Mouse (Mus musculus): ENCODE measurements at regions not wholly inside any gene's neighbourhood (a gene's known extent, or its start where the extent isn't known, plus 50 kb on each side); places are given as distances from the start of the nearest gene placed in this dataset.
"Not testable (repeated sequence)": the region's sequence is repeated elsewhere in the genome, so short reads cannot be mapped to it uniquely, and the experiment has no call there.

GRCm38 (mm10) chr10:99577041-99577681, 182.3 kb downstream of the Csl start:
- in situ Hi-C loops (cut with MseI, MboI), result loop anchor here (5.0 to 10.0 kb wide), 3 partner anchors 385 to 412 kb away; no protein-coding TSS in a partner anchor

DNA sequence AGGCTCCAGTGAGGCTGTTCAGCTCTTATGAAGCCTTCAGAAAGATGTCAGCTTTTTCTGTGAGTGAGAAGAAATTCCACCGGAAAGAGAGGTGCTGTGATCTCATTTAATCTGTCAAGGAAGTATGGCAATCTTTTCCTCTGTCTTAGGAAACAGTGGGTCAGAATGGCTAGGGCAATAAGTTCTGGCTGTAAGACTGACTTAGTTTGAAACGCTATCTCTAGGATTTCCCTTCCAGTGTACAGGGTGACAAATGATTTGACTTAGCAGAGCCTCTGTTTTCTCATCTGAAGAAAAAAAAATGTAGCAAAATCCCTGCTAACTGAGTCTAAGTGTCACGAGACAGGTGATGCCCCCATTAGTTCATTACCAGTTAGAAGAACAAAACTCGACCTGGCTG, 181.1 kb downstream of the Csl start:
- in situ Hi-C loops (cut with MseI, MboI), result loop anchor here (5.0 to 10.0 kb wide), 3 partner anchors 386 to 414 kb away; no protein-coding TSS in a partner anchor

- in situ Hi-C loops (cut with MseI, MboI), result no loop called here
These were observed 179.3 kb downstream of the Csl start for GRCm38 (mm10) chr10:99580191-99580590.

DNA sequence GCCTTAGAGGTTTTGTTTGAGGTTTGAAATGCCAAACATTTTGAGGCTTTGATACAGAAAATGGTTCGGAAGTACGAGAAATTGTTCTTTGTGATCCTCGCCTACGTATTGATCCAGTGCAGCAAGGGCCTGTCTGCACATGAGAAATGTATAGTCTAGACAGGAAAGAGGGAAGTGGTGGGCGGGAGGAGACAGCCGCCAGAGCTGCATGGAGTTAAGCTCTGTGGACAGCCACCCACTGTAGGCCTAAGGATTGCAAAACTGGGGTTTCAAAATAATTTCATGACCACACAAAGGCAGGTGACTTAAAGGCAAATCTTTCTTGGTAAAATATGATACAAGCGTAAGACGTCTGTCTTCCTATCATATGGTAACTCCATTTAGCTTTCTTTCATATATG, 178.4 kb downstream of the Csl start:
- in situ Hi-C loops (cut with MseI, MboI), result no loop called here

DNA sequence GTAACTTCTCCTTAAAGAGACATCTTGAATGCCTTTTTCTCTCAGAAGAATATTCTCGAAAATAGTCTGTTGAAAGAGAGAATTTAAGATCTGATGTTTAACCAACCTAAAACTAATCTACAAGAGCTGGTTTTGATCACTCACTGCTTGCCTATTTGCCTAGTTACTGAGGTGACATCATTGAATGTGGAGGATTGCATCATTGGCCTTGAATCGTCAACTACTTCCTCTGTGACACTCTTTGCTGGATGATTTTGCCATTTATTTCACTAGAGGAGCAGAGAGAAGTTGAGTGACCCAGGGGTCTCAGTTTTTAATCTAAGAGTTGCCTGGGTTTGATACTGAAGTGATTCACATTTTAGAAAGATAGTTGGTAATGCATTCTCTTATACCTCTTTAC, 174.6 kb downstream of the Csl start:
- in situ Hi-C loops (cut with MseI, MboI), result no loop called here

DNA sequence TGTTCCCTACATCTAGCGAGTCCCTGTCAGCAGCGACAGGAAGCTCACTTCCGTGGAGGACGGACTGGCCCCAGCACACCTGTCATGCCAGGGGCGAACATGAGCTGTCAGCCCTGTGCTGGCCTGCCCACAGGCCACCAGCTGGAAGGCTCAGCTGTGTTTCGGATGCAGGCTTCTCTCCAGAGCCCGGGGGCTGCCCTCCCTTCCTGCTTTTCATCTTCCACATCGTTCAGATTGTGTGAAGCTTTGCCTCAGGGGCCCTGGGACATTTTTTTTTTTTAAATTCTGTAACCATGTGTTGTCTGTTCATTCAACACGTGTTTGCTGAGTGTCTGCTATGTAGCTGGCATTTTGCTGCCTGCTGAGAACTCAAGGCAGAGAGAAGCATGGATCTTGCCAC, 167.2 kb downstream of the Csl start:
- in situ Hi-C loops (cut with MseI, MboI), result no loop called here

DNA sequence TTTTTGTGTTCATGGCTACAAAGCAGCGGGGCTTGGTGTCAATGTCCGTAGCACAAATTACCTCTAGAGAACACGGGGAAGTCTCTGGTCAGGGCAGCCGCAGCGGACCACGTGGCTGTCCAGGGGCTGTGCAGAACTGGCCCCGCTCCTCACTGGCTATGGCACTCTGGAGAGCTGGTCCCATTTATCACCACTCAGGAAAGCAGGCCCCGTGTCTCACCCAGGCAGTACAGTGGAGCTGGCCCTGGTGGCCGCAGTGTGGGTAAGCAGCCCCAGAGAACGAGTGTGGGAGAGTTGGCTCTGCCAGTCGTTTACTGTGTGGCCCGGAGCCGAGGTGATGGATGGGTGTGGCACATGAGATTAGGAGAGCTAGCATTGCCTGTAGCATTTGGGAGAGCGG, 163.8 kb downstream of the Csl start:
- in situ Hi-C loops (cut with MseI, MboI), result no loop called here

DNA sequence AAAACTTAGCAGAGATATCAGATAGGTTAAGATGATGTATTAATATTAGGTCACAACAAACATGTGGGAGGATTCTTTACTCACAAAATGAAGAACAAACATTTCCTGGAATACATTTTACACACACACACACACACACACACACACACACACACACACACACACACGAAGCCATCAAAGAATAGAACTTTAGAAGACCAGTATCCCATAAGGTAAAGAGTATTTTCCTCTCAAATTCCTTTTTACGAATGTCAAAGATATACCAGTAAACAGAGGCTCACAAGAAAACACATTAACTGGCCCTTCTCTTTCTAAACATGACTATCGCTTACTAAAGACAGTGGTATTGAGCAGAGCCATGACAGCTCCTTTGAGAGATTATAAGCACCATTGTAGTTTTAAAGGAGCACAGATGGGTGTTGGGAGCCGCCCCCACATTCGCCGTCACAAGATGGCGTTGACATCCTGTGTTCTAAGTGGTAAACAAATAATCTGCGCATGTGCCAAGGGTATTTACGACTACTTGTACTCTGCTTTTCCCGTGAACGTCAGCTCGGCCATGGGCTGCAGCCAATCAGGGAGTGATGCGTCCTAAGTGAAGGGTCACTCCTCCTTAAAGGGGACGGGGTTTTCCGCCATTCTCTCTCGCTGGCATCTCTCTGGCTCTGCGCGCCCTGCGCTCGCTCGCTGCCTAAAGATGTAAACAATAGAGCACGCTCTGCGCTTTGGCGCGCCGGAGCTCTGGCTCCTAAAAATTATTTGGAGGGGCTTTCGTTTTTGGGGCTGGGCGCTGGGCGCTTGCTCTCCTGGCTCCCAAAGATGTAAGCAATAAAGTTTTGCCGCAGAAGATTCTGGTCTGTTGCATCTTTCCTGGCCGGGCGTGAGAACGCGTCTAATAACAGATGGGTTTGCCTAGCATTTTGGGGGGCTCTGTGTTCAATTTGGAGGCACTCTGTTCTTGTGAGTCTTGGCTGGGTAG, 160.0 kb downstream of the Csl start:
- in situ Hi-C loops (cut with MseI, MboI), result not testable (repeated sequence)

DNA sequence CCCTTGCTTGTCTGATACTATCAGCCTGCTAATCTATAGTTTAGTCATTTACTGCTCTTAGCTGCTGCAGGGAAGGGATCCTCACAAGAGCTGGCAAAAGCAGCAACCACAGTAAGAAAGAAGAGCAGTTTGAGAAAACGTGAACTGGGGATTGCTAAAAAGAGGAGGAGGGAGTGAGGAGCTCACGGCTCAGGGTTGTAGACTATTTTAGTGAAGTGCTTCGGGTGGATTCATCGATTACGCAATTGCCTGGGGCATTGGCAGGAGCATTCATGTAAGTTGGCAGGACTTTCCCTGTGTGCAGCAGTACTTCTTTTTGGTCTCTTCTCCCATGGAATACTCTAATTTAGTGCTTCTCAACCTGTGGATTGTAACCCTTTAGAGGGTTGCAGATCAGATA, 157.1 kb downstream of the Csl start:
- in situ Hi-C loops (cut with MseI, MboI), result no loop called here

DNA sequence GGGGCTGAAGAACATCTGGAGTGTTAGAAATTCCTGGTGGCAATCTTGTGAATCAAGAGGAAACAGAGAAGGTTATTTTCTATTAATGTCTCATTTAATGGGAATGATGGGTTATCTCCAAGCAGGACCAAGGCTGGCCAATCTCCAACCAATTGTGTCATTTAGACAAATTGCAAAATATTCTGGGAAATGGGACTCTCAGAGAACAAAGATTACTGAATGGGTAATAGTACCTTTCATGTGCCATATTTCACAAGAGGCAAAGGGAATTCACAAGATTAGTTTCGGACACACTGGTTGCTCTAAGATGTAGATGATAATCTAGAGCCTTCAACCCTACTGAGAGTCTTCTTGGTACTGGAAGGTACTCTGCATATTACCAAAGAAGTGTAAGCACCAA, 155.3 kb downstream of the Csl start:
- in situ Hi-C loops (cut with MseI, MboI), result no loop called here

DNA sequence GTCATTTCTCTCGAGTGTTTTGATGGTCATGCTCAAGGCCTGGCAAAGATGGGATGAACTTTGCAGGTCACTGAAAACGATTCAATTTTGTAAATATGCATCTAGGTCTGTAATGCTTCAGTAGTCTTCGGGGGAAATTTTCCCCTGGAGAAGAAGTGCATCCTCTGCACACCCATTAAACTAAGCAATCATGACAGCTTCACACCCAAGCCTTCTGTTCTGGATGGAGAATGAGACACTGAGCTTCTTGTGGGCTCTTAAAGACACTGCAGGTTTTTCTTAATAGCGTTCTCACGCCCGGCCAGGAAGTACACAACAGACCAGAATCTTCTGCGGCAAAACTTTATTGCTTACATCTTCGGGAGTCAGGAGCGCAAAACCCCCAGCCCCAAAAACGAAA, 151.0 kb downstream of the Csl start:
- in situ Hi-C loops (cut with MseI, MboI), result no loop called here

DNA sequence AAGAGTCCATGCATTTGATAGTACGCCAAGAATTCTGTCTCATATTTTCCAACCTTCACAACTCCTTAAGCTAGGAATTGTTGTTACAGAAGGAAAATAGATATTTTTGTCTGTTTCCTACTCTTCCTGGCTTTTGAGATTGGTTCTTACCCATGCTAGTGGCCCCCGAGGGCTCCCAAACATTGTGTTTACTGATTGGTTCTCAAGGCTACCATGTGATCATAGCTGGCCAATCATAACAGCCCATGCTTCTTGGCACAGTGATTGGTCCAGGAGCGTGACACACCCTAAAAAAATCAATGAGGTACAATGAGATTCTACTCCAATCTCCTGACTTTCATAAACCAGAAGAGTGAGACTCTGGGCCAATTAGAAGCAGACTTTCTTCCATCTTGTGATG, 150.0 kb downstream of the Csl start:
- in situ Hi-C loops (cut with MseI, MboI), result no loop called here

- in situ Hi-C loops (cut with MseI, MboI), result loop anchor here in 1 of 2 experiments (10.0 kb wide), 1 partner anchor 446 kb away; no protein-coding TSS in a partner anchor
These were observed 148.6 kb downstream of the Csl start for GRCm38 (mm10) chr10:99610890-99611289.

DNA sequence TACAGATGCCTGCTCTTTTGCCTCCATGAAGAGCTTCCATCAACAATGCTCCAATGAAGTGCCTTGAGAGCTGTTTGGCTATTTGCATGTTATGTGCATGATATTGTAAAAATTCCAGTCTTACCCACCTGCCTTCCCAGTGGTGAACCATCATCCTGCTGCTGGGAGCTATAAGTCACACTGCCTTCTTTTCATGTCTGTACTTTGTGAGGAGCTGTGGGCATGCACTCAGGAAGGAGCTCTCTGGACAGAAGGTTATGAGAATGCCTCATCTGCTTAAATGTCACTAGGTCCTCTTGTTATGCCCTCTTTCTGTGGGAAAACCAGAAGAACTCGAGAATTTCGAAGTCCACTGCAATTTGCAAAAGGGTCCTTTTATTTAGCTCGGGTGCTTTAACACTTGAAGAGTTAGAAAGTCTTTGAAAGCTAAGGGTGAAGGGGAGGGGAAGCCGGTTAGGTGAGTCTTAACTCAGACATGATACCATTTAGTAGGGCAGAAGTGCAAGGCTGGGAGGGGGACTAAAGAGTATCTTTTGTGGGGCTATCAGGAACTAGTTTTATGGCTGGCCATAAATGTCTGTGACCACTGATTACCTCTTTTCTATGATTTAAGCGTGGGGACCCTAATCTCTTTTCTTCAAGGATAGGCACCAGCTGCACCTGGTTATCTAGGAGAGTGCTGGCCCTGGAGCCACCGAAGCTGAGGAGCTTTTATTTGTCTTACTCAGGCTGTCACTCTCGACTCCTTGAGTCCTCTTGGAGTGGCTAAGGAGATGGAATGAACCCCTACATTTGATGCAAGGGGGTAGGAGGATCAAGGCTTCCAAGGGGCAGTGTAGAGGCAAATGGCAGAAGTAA, 144.8 kb downstream of the Csl start:
- in situ Hi-C loops (cut with MseI, MboI), result loop anchor here in 1 of 2 experiments (10.0 kb wide), 1 partner anchor 450 kb away; no protein-coding TSS in a partner anchor

DNA sequence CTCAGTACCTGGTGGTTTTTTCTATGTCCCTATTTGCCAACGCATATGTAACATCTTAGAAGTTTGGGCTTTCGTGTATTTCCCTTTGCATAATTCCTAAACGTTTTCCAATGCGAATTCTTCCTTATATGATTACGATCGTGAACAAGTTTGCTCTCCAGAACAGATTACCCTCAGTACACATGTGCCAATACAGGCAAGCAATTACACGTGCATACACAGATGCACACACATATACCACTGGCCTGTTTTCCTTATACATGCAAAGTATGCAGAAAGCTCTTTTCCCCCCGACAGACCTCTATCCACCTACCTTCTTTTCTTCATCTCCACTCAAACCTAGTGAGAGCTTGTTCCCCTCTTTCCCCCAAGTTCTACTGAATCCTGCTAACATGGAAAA, 144.1 kb downstream of the Csl start:
- in situ Hi-C loops (cut with MseI, MboI), result loop anchor here in 1 of 2 experiments (10.0 kb wide), 1 partner anchor 451 kb away; no protein-coding TSS in a partner anchor

DNA sequence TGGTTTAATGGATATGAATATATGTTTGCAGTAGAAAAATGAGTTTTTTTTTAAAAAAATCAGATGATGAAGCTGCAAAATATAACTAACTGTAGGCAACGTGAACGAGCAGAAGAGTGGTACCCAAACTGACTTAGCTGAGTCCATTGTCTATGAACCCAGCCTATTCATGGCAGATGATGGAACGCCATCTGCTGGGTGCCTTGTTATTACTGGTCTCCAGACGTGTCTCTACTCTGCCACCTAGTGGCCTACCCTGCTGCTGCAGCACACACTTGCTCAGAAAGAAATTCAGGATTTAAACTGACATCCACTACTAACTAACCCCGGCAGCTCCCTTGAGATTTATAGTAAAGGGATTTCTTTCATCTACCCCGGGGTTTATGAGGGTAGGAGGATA, 143.7 kb downstream of the Csl start:
- in situ Hi-C loops (cut with MseI, MboI), result loop anchor here in 1 of 2 experiments (10.0 kb wide), 1 partner anchor 451 kb away; no protein-coding TSS in a partner anchor

DNA sequence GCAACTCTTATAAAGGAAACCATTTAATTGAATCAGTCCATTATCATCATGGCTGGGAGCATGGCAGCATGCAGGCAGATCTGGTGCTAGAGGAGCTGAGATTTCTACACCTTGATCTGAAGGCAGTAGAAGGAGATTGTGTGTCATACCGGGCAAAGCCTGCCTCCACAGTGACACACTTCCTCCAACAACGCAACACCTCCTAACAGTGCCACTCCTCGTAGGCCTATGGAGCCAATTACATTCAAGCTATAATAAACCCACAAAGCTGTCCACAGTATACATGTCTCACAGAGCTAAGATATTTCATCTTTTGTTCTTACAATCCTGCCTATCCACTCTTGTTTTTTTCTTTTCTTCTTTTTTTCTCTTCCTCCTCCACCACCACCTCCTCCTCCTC, 141.8 kb downstream of the Csl start:
- in situ Hi-C loops (cut with MseI, MboI), result loop anchor here in 1 of 2 experiments (10.0 kb wide), 1 partner anchor 453 kb away; no protein-coding TSS in a partner anchor

DNA sequence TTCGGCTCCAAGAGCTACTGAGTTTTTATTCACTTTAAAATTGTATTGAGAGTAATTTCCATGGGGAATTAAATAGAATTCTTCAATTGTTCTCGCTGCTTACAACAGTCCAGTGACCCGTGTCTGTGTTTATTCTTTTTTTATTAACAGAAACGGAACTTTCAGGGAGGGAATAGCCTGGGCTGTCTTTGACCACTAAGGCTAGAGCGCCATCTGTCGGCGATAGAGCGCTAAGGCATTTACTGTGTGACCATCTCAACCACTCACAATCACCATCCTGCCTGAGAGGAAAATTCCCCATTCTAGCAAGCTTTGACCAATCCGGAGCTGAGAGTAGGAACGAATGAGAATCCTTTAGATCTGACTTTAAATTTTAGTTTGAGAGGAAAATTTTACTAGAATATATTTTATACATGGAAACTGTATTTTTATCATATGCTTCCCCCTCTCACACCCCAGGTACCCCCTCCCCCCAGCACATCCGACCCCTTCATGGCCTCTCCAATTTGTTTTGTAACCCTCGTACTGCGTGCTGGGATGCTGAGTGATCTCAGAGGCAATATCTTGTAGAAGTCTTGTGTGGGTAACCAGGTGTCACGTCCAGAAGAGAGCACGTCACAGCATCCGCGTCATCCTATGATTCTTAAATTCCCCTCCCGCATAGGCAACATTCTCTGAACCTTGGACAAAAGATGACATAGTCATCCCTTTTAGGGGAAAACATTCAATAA, 139.9 kb downstream of the Csl start:
- in situ Hi-C loops (cut with MseI, MboI), result loop anchor here in 1 of 2 experiments (10.0 kb wide), 1 partner anchor 455 kb away; no protein-coding TSS in a partner anchor

DNA sequence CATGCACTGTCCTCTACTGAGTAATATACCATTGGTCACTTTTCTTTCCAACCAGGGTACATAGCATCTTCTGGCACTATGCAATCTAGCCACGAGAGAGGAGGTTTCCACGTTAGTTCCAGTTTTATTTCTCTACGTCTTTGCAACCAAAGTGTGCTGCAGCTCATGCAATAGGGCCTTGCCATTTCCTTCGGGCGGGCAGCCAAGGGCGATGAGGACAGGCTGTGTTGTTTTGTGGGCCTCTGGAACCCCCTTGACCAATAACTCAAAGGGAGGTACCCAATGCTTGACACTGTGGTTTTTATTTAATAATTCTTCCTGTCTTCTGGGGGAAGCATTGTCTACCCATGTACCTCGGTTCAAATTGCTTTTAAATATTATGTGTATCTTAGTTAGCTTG, 139.0 kb downstream of the Csl start:
- in situ Hi-C loops (cut with MseI, MboI), result no loop called here

DNA sequence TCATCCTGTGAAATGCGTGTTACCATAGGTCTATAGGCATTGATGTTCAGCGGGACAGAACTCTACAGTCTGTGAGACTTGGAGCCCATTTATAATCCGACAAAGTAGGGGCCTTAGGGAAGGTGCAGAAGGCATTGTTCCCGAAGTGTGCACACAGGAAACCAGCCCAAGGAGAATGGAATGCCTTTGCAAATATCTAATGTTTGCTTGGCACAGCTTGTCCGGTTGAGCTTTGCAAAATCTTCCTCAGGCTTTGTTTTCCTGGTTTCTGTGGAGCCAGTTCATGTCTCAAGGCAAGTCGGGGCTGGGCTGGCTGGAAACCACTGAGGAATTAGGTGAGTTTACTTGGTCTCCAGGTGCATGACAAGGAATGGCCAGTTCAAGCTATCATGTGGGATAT, 132.1 kb downstream of the Csl start:
- in situ Hi-C loops (cut with MseI, MboI), result loop anchor here (25.0 kb wide), 1 partner anchor 835 kb away; no protein-coding TSS in a partner anchor
